Mouse (Mus musculus): ENCODE results near the gene Pacsin3. TPM values are rescaled to one million over a fixed set of nuclear protein-coding genes. Genes with fewer than 3 reads are reported as not detected.
A peak's percentile ranks its signal among the peaks of the same experiment; 100 is the strongest.

The Pacsin3 gene
- polyA plus RNA-seq, 1 experiment from 2014 or later = 30.0 TPM

GRCm38 (mm10) chr2:91268042-91268441 lies 12.3 kb downstream of the Pacsin3 start:
- WGBS = 94% methylated on average over 3 of the region's 3 CpGs
- peaks cover 80% of the 10 kb centered on the region for H3K36me3 ChIP-seq
- no peak for DNase-seq (ENCODE audit: low spot score)
- no peaks in the 10 kb centered on the region for H3K27me3 ChIP-seq (ENCODE audit: insufficient read depth, poor library complexity, severe bottlenecking)
- peaks cover 33% of the 10 kb centered on the region for H3K4me1 ChIP-seq (replicated peaks)
- H3K27ac ChIP-seq = no peak overlapping the region
- no peaks in the 10 kb centered on the region for H3K9me3 ChIP-seq
- H3K4me3 ChIP-seq = no peak overlapping the region

- peaks cover 33% of the 10 kb centered on the region for H3K4me1 ChIP-seq (replicated peaks)
- no peak overlapping the region for H3K27ac ChIP-seq
- H3K9me3 ChIP-seq = no peaks in the 10 kb centered on the region
- H3K27me3 ChIP-seq (ENCODE audit: insufficient read depth, poor library complexity, severe bottlenecking) = no peaks in the 10 kb centered on the region
- WGBS = 89% methylated on average over 2 of the region's 2 CpGs
- peaks cover 80% of the 10 kb centered on the region for H3K36me3 ChIP-seq
- DNase-seq (ENCODE audit: low spot score) = no peak
- H3K4me3 ChIP-seq = no peak overlapping the region
Observed at GRCm38 (mm10) chr2:91268706-91269105, 13.0 kb downstream of the Pacsin3 start.

- DNase-seq (ENCODE audit: low spot score) = no peak
- H3K4me3 ChIP-seq = no peak overlapping the region
- H3K27ac ChIP-seq = no peak overlapping the region
- H3K36me3 ChIP-seq = peaks cover 84% of the 10 kb centered on the region
- H3K9me3 ChIP-seq = no peaks in the 10 kb centered on the region
- peaks cover 23% of the 10 kb centered on the region for H3K4me1 ChIP-seq (replicated peaks)
- WGBS = 94% methylated on average over 8 of the region's 8 CpGs
- no peaks in the 10 kb centered on the region for H3K27me3 ChIP-seq (ENCODE audit: insufficient read depth, poor library complexity, severe bottlenecking)
Observed at GRCm38 (mm10) chr2:91269687-91270133, 14.0 kb downstream of the Pacsin3 start.

GRCm38 (mm10) chr2:91278749-91279371 lies 23.1 kb downstream of the Pacsin3 start:
- DNase-seq (ENCODE audit: low spot score) = peak; percentile 74
- Histone ChIP-seq H3K27ac (peak overlapping the region; percentile 54; the same call in 1 of the 2 replicates), H3K4me3 (no peak overlapping the region), H3K4me1 (replicated peaks) (peaks cover 24% of the 10 kb centered on the region), H3K36me3 (peaks cover 52% of the 10 kb centered on the region), H3K27me3 (ENCODE audit: insufficient read depth, poor library complexity, severe bottlenecking) (no peaks in the 10 kb centered on the region), H3K9me3 (no peaks in the 10 kb centered on the region)
- whole genome bisulfite sequencing = 40% methylated on average over 10 of the region's 10 CpGs

- 85% methylated on average over 2 of the region's 2 CpGs for WGBS
- Histone ChIP-seq H3K27ac (no peak overlapping the region), H3K27me3 (ENCODE audit: insufficient read depth, poor library complexity, severe bottlenecking) (no peaks in the 10 kb centered on the region), H3K36me3 (peaks cover 47% of the 10 kb centered on the region), H3K4me3 (no peak overlapping the region), H3K9me3 (no peaks in the 10 kb centered on the region), H3K4me1 (replicated peaks) (peaks cover 24% of the 10 kb centered on the region)
- no peak for DNase-seq (ENCODE audit: low spot score)
Observed at GRCm38 (mm10) chr2:91279372-91279755, 23.6 kb downstream of the Pacsin3 start.

GRCm38 (mm10) chr2:91281366-91281765 lies 25.6 kb downstream of the Pacsin3 start:
- H3K4me1 ChIP-seq (replicated peaks) = peaks cover 24% of the 10 kb centered on the region
- no peaks in the 10 kb centered on the region for H3K27me3 ChIP-seq (ENCODE audit: insufficient read depth, poor library complexity, severe bottlenecking)
- DNase-seq (ENCODE audit: low spot score) = no peak
- 46% methylated on average over 5 of the region's 5 CpGs for WGBS
- H3K36me3 ChIP-seq = peaks cover 27% of the 10 kb centered on the region
- H3K9me3 ChIP-seq = no peaks in the 10 kb centered on the region
- no peak overlapping the region for H3K4me3 ChIP-seq
- H3K27ac ChIP-seq = no peak overlapping the region

GRCm38 (mm10) chr2:91283972-91284371 lies 28.2 kb downstream of the Pacsin3 start:
- H3K4me1 ChIP-seq (replicated peaks) = peaks cover 21% of the 10 kb centered on the region
- no peaks in the 10 kb centered on the region for H3K27me3 ChIP-seq (ENCODE audit: insufficient read depth, poor library complexity, severe bottlenecking)
- no peak overlapping the region for H3K27ac ChIP-seq
- DNase-seq (ENCODE audit: low spot score) = no peak
- 89% methylated on average over 3 of the region's 3 CpGs for WGBS
- H3K4me3 ChIP-seq = no peak overlapping the region
- H3K9me3 ChIP-seq = no peaks in the 10 kb centered on the region
- H3K36me3 ChIP-seq = peaks cover 13% of the 10 kb centered on the region

- WGBS = 71% methylated on average over 13 of the region's 13 CpGs
Observed at GRCm38 (mm10) chr2:91284375-91285199, 28.8 kb downstream of the Pacsin3 start.

GRCm38 (mm10) chr2:91285885-91286505 lies 30.2 kb downstream of the Pacsin3 start:
- 14% methylated on average over 7 of the region's 7 CpGs for WGBS
- no peak overlapping the region for H3K27ac ChIP-seq

More at GRCm38 (mm10) chr2:91284375-91285199, 28.8 kb downstream of the Pacsin3 start:
- no peaks in the 10 kb centered on the region for H3K27me3 ChIP-seq (ENCODE audit: insufficient read depth, poor library complexity, severe bottlenecking)
- H3K27ac ChIP-seq = peak overlapping the region; percentile 23; the same call in 1 of the 2 replicates
- no peak for DNase-seq (ENCODE audit: low spot score)
- no peaks in the 10 kb centered on the region for H3K9me3 ChIP-seq
- no peak overlapping the region for H3K4me3 ChIP-seq
- peaks cover 13% of the 10 kb centered on the region for H3K36me3 ChIP-seq
- H3K4me1 ChIP-seq (replicated peaks) = peaks cover 18% of the 10 kb centered on the region

GRCm38 (mm10) chr2:91287563-91287962 lies 31.8 kb downstream of the Pacsin3 start:
- Histone ChIP-seq H3K27me3 (ENCODE audit: insufficient read depth, poor library complexity, severe bottlenecking) (no peaks in the 10 kb centered on the region), H3K4me3 (no peak overlapping the region), H3K27ac (no peak overlapping the region), H3K9me3 (no peaks in the 10 kb centered on the region), H3K36me3 (peaks cover 11% of the 10 kb centered on the region), H3K4me1 (replicated peaks) (peaks cover 13% of the 10 kb centered on the region)
- WGBS = 74% methylated on average over 6 of the region's 6 CpGs
- no peak for DNase-seq (ENCODE audit: low spot score)

More at GRCm38 (mm10) chr2:91285885-91286505, 30.2 kb downstream of the Pacsin3 start:
- DNase-seq (ENCODE audit: low spot score) = peak; percentile 77
- Histone ChIP-seq H3K36me3 (peaks cover 11% of the 10 kb centered on the region), H3K9me3 (no peaks in the 10 kb centered on the region), H3K27me3 (ENCODE audit: insufficient read depth, poor library complexity, severe bottlenecking) (no peaks in the 10 kb centered on the region), H3K4me3 (no peak overlapping the region), H3K4me1 (replicated peaks) (peaks cover 18% of the 10 kb centered on the region)

GRCm38 (mm10) chr2:91291197-91292007 lies 35.6 kb downstream of the Pacsin3 start:
- WGBS = 77% methylated on average over 12 of the region's 12 CpGs
- Histone ChIP-seq H3K4me1 (replicated peaks) (peaks cover 8% of the 10 kb centered on the region; the same call in 1 of the 2 replicates), H3K27ac (no peak overlapping the region), H3K4me3 (no peak overlapping the region), H3K36me3 (peaks cover 11% of the 10 kb centered on the region), H3K9me3 (no peaks in the 10 kb centered on the region), H3K27me3 (ENCODE audit: insufficient read depth, poor library complexity, severe bottlenecking) (no peaks in the 10 kb centered on the region)
- no peak for DNase-seq (ENCODE audit: low spot score)

GRCm38 (mm10) chr2:91294226-91294625 lies 38.5 kb downstream of the Pacsin3 start:
- Histone ChIP-seq H3K4me1 (replicated peaks) (peaks cover 11% of the 10 kb centered on the region; the same call in 1 of the 2 replicates), H3K27me3 (ENCODE audit: insufficient read depth, poor library complexity, severe bottlenecking) (no peaks in the 10 kb centered on the region), H3K9me3 (no peaks in the 10 kb centered on the region), H3K36me3 (no peaks in the 10 kb centered on the region), H3K4me3 (no peak overlapping the region), H3K27ac (no peak overlapping the region)
- WGBS = 88% methylated on average over 3 of the region's 3 CpGs
- no peak for DNase-seq (ENCODE audit: low spot score)

Data from hindbrain, embryonic 10.5 days (tissue).